Mouse (Mus musculus) ES-E14 (cell line): ENCODE data around the gene Fbxo9. TPM values are rescaled to one million over a fixed set of nuclear protein-coding genes. Genes with fewer than 3 reads are reported as not detected.

Source experiments
- DNase-seq: peaks from one replicate; pipeline ENCODE4 v3.0.0-alpha.2; 2013; ENCODE audit warnings: low read depth, low spot score
- H3K27ac ChIP-seq: 2 replicates; pipeline ENCODE4 v1.5.1; 2012; ENCODE audit warnings: low read depth, mild to moderate bottlenecking, low read length, moderate library complexity, mixed read lengths; ENCODE audit not compliant: poor library complexity, insufficient read depth, severe bottlenecking
- H3K36me3 ChIP-seq: 2 replicates; pipeline ENCODE4 v1.6.1; 2012; ENCODE audit warnings: mild to moderate bottlenecking, low read length, moderate library complexity, mixed read lengths; ENCODE audit not compliant: control insufficient read depth, poor library complexity, insufficient read depth, severe bottlenecking
- H3K4me1 ChIP-seq, 2 experiments: fragments of 150-350 bp in 1 of 2; sonication (generic) in 1 of 2; 2 replicates each; pipeline ENCODE4 v1.6.1; 2012; ENCODE audit warnings: low read length in 2 of 2, mild to moderate bottlenecking in 1 of 2, mixed read lengths in 1 of 2; ENCODE audit not compliant: control insufficient read depth in 2 of 2, insufficient read depth in 2 of 2, poor library complexity in 1 of 2
- H3K4me3 ChIP-seq, 2 experiments: fragments of 150-350 bp in 1 of 2; sonication (generic) in 1 of 2; 2 replicates each; pipeline ENCODE4 v1.5.1; 2012; ENCODE audit warnings: low read length in 2 of 2, low read depth in 1 of 2, mild to moderate bottlenecking in 1 of 2, mixed read lengths in 1 of 2; ENCODE audit not compliant: insufficient read depth in 1 of 2, poor library complexity in 1 of 2, severe bottlenecking in 1 of 2
- H3K9ac ChIP-seq: 2 replicates; pipeline ENCODE4 v1.6.1; 2012; ENCODE audit warnings: low read depth, mild to moderate bottlenecking, low read length, mixed read lengths; ENCODE audit not compliant: poor library complexity, insufficient read depth, severe bottlenecking
- H3K9me3 ChIP-seq: fragments of 150-350 bp; sonication (generic); 2 replicates; pipeline ENCODE4 v1.6.1; 2012; ENCODE audit warnings: low read depth, mild to moderate bottlenecking, low read length; ENCODE audit not compliant: control insufficient read depth, insufficient read depth
- CHD2 ChIP-seq: IDR thresholded peaks from 2 replicates; pipeline ENCODE4 v1.6.1; 2014; ENCODE audit warnings: mild to moderate bottlenecking, low read depth, low read length, inconsistent platforms
- HCFC1 ChIP-seq: IDR thresholded peaks from 2 replicates; pipeline ENCODE4 v1.6.1; 2012; ENCODE audit warnings: low read length, inconsistent platforms, borderline replicate concordance; ENCODE audit not compliant: insufficient read depth
- MAFK ChIP-seq: IDR thresholded peaks from 2 replicates; pipeline ENCODE4 v1.6.1; 2014; ENCODE audit warnings: mild to moderate bottlenecking, low read depth, low read length, inconsistent platforms; ENCODE audit not compliant: insufficient read depth
- ZC3H11A ChIP-seq: IDR thresholded peaks from 2 replicates; pipeline ENCODE4 v1.6.1; 2012; ENCODE audit warnings: low read depth, mild to moderate bottlenecking, inconsistent platforms, low read length, borderline replicate concordance
- ZNF384 ChIP-seq: IDR thresholded peaks from 2 replicates; pipeline ENCODE4 v1.6.1; 2012; ENCODE audit warnings: low read depth, low read length, inconsistent platforms
- in situ Hi-C, 2 experiments: fragments of 600-800 bp; cut with MboI; formaldehyde crosslinking; loops; one replicate each; pipeline ENCODE4 v1.15.1; 2025; ENCODE audit warnings: low sequenced_read_pairs in 2 of 2, inconsistent platforms in 1 of 2; ENCODE audit not compliant: unreplicated experiment in 2 of 2
- total RNA-seq: library from RNA; depleted of rRNA; stranded (reverse); fragments of 300-350 nt; gene quantifications from 2 replicates; pipeline ENCODE4 v1.2.3, GENCODE M21; 2012

Fbxo9 gene
- total RNA-seq, 1 experiment = 28.7 TPM

- no peak overlapping the region for H3K27ac ChIP-seq
- no peaks in the 10 kb centered on the region for H3K36me3 ChIP-seq
- no peak for TF ChIP-seq ZC3H11A
- TF ChIP-seq CHD2 = no peak
- no peak for TF ChIP-seq MAFK
- TF ChIP-seq HCFC1 = no peak
- TF ChIP-seq ZNF384 = no peak
- in situ Hi-C loops = no loop called here
- H3K4me3 ChIP-seq = no peak overlapping the region
- H3K4me1 ChIP-seq = no peaks in the 10 kb centered on the region
- DNase-seq = no peak
- H3K9ac ChIP-seq = no peak overlapping the region
- no peaks in the 10 kb centered on the region for H3K9me3 ChIP-seq
Observed at GRCm38 (mm10) chr9:78148149-78148548, 39.3 kb upstream of the Fbxo9 start.

DNA sequence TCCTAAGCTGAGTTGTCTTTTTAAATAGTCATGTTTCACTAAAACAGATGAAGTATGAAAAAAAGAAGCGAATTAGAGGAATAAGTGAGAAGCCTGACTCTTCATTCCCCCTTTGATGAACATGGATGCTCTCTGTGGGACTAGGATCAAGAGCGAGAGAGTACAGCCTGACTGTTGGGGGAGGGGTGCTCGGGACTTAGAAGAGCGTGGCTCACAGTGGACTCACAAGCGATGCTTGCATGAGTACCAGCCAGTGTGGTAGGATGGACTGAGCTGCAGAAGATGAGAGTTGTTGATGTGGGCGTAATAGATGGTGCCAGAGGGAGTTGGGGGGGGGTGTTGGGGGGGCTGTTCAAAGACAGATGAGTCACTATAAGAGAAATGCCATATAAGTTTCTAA lies 37.8 kb upstream of the Fbxo9 start:
- no peak overlapping the region for H3K9ac ChIP-seq
- TF ChIP-seq CHD2 = no peak
- TF ChIP-seq MAFK = no peak
- TF ChIP-seq ZC3H11A = no peak
- no peak for TF ChIP-seq HCFC1
- no peak for TF ChIP-seq ZNF384
- no peaks in the 10 kb centered on the region for H3K4me1 ChIP-seq
- no peak overlapping the region for H3K27ac ChIP-seq
- DNase-seq = no peak
- H3K36me3 ChIP-seq = no peaks in the 10 kb centered on the region; the same call in 1 of the 2 replicates
- in situ Hi-C loops = no loop called here
- no peak overlapping the region for H3K4me3 ChIP-seq
- no peaks in the 10 kb centered on the region for H3K9me3 ChIP-seq

- in situ Hi-C loops = no loop called here
- no peak for DNase-seq
- Histone ChIP-seq H3K4me1 (no peaks in the 10 kb centered on the region), H3K36me3 (no peaks in the 10 kb centered on the region; the same call in 1 of the 2 replicates), H3K9ac (no peak overlapping the region), H3K9me3 (no peaks in the 10 kb centered on the region), H3K4me3 (no peak overlapping the region), H3K27ac (no peak overlapping the region)
- no peak for TF ChIP-seq MAFK
- no peak for TF ChIP-seq ZC3H11A
Observed at GRCm38 (mm10) chr9:78146099-78146498, 37.2 kb upstream of the Fbxo9 start.

DNA sequence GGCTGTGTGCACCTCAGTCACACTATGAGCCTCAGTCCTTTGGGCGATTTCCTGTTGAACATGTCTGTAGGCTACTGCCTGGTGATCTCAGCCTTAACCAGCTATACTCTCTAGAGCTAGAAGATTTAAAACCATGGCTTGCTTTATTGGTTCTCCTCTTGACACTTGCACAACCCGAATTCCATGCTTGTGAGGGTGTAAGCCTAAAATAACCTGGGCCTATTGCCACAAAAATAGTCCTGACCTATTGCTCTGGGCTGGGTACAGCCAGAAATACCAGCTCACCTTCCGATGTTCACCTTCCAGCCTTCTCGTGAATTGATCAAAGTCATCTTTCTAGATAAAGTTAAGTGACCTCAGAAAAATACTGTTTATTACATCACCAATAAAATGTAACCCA lies 30.6 kb upstream of the Fbxo9 start:
- Histone ChIP-seq H3K4me1 (peaks cover 3 to 5% of the 10 kb centered on the region in 2 experiments; a peak in 2 of 4 replicates), H3K4me3 (no peak overlapping the region), H3K9ac (no peak overlapping the region), H3K9me3 (no peaks in the 10 kb centered on the region), H3K27ac (no peak overlapping the region), H3K36me3 (no peaks in the 10 kb centered on the region; the same call in 1 of the 2 replicates)
- in situ Hi-C loops = no loop called here
- no peak for DNase-seq
- TF ChIP-seq MAFK = no peak

GRCm38 (mm10) chr9:78138044-78138676 lies 29.3 kb upstream of the Fbxo9 start:
- H3K4me1 ChIP-seq = peaks cover 3 to 5% of the 10 kb centered on the region in 2 experiments; a peak in 2 of 4 replicates
- H3K4me3 ChIP-seq = no peak overlapping the region
- TF ChIP-seq ZNF384 (no peak), HCFC1 (no peak), ZC3H11A (no peak), MAFK (no peak), CHD2 (no peak)
- no peak for DNase-seq
- no peaks in the 10 kb centered on the region; the same call in 1 of the 2 replicates for H3K36me3 ChIP-seq
- in situ Hi-C loops = no loop called here
- H3K9me3 ChIP-seq = no peaks in the 10 kb centered on the region
- H3K9ac ChIP-seq = no peak overlapping the region
- no peak overlapping the region for H3K27ac ChIP-seq
